Mouse (Mus musculus): ENCODE results near the gene Olfr807.

GRCm38 (mm10) chr10:129778123-129778522 lies 20.5 kb upstream of the Olfr807 start:
- TF ChIP-seq TAL1 (IDR thresholded peaks at IDR 0.05; ENCODE audit: low read length), result no peak
- TF ChIP-seq GATA1 (IDR thresholded peaks at IDR 0.05; ENCODE audit: low read length), result no peak
